Mouse (Mus musculus): ENCODE measurements around the gene Htra3. TPM values are rescaled to one million over a fixed set of nuclear protein-coding genes. Genes with fewer than 3 reads are reported as not detected.

Gene Htra3
- polyA plus RNA-seq, 1 experiment from 2014 or later, result 15.2 TPM

GRCm38 (mm10) chr5:35605355-35605754, 74.2 kb downstream of the Htra3 start:
- H3K9me3 ChIP-seq, result no peaks in the 10 kb centered on the region
- H3K4me3 ChIP-seq, result no peak overlapping the region
- no peaks in the 10 kb centered on the region for H3K27me3 ChIP-seq (replicated peaks)
- peaks cover 20% of the 10 kb centered on the region; the same call in 1 of the 2 replicates for H3K36me3 ChIP-seq (replicated peaks)
- H3K4me2 ChIP-seq, result no peak overlapping the region
- ATAC-seq (replicated peaks), result no peak
- H3K27ac ChIP-seq, result no peak overlapping the region
- no peak overlapping the region for H3K9ac ChIP-seq
- 80% methylated on average over 7 of the region's 7 CpGs for WGBS
- H3K4me1 ChIP-seq, result peaks cover 13% of the 10 kb centered on the region

Other genes starting within 250 kb of the Htra3 start
- gene Cpz, start 154.1 kb downstream of the Htra3 start, polyA plus RNA-seq (2015; fragmentation: Nextera tagmentation; extraction: Ambion mirVana), result 1.8 and 2.2 TPM in 2 replicates
- 7.3 and 7.6 TPM in 2 replicates for gene Trmt44, start 104.7 kb downstream of the Htra3 start, polyA plus RNA-seq (2015; fragmentation: Nextera tagmentation; extraction: Ambion mirVana)
- gene Acox3, start 96.7 kb downstream of the Htra3 start, polyA plus RNA-seq (2015; fragmentation: Nextera tagmentation; extraction: Ambion mirVana), result 14.6 and 16.0 TPM in 2 replicates
- 2.5 and 3.5 TPM in 2 replicates for gene Sh3tc1, start 60.2 kb upstream of the Htra3 start, polyA plus RNA-seq (2015; fragmentation: Nextera tagmentation; extraction: Ambion mirVana)
- 21.3 and 25.7 TPM in 2 replicates for gene Ablim2, start 78.1 kb upstream of the Htra3 start, polyA plus RNA-seq (2015; fragmentation: Nextera tagmentation; extraction: Ambion mirVana)
- 71.1 and 76.9 TPM in 2 replicates for gene Afap1, start 213.5 kb upstream of the Htra3 start, polyA plus RNA-seq (2015; fragmentation: Nextera tagmentation; extraction: Ambion mirVana)